Mouse (Mus musculus): ENCODE measurements around the gene Rpl31. TPM values are rescaled to one million over a fixed set of nuclear protein-coding genes. Genes with fewer than 3 reads are reported as not detected.

Gene Rpl31
- 379 and 502 TPM in 2 replicates for polyA plus RNA-seq (2015; fragmentation: Nextera tagmentation; extraction: Ambion mirVana)

DNA sequence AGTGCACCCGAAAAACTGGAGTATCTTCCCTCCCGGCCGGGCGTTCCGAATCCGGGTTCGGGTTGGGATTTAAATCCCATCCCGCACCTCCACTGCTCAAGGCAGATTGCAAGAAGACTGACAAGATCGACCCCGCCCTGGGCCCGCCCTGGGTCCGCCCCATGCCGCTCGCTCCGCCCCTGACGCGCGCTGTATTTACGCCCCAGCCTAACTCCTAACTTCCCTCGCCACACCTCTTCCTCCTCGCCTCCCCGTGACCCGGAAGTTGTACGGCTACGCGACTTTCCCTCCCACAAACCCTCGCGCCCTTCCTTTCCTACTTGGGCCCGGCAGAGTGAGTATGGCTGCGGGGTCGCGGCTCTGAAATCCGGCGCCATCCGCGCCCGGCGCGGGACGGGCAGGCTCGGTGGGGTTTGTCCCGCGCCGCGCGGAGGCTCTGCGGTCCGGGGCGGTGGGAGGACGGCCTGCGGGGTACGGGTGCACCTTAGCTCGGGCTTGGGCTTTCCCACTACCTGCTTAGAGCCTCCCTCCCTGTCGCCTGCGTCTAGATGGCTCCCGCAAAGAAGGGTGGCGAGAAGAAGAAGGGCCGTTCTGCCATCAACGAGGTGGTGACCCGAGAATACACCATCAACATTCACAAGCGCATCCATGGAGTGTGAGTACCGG is at the start of gene Rpl31:
TSS of gene Rpl31 (plus strand) at position 242 of the 666 bp plus-strand sequence.
- Histone ChIP-seq H3K4me2 (ENCODE audit: low read depth, low read length) (peak within 1 kb of the TSS; percentile 91), H3K27ac (ENCODE audit: low read length) (peak within 1 kb of the TSS; percentile 68), H3K9ac (ENCODE audit: low read length) (peak within 1 kb of the TSS; percentile 90), H3K27me3 (ENCODE audit: control insufficient read depth, insufficient read depth, low read length) (no peaks in the 10 kb centered on the region), H3K4me3 (replicated peaks; ENCODE audit: low read length) (peak within 1 kb of the TSS; percentile 67), H3K4me1 (ENCODE audit: control insufficient read depth, insufficient read depth, low read length) (peaks cover 16% of the 10 kb centered on the region), H3K36me3 (ENCODE audit: control insufficient read depth, insufficient read depth, low read length) (0 out of 2 replicates have a peak, but pooled peaks cover 4% of the 10 kb centered on the region), H3K9me3 (replicated peaks; ENCODE audit: control insufficient read depth, low read length) (no peaks in the 10 kb centered on the region)
- WGBS, result under 1% methylated on average over 62 of the region's 62 CpGs
- ATAC-seq (ENCODE audit: insufficient read depth, low FRiP score), result peak; percentile 99

DNA sequence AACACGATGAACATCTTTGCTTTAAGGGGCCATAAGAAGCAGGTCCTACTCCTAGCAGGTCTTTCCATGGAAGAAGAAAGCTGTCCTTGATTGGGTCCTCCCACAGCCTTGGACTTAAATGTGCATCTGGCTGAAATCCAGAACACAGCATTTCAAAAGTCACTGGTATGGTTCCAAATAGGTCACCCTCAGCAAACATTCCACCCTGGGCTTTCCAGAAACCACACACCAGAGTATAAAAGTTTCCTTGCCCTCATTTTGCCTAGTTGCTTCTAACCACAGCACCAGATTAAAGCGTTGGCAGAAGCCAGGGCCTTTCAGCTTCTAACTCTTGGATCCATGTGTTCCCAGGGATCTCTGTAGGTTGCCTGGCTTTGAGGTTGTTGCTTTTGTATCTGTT is 49.7 kb upstream of the Rpl31 start:
- no peak overlapping the region for H3K4me3 ChIP-seq (replicated peaks; ENCODE audit: low read length)
- no peaks in the 10 kb centered on the region for H3K36me3 ChIP-seq (ENCODE audit: control insufficient read depth, insufficient read depth, low read length)
- 75% methylated on average over 2 of the region's 2 CpGs for WGBS
- no peak overlapping the region for H3K4me2 ChIP-seq (ENCODE audit: low read depth, low read length)
- no peaks in the 10 kb centered on the region for H3K9me3 ChIP-seq (replicated peaks; ENCODE audit: control insufficient read depth, low read length)
- H3K9ac ChIP-seq (ENCODE audit: low read length), result no peak overlapping the region
- no peak for ATAC-seq (ENCODE audit: insufficient read depth, low FRiP score)
- H3K4me1 ChIP-seq (ENCODE audit: control insufficient read depth, insufficient read depth, low read length), result 0 out of 2 replicates have a peak, but pooled peaks cover 5% of the 10 kb centered on the region
- no peaks in the 10 kb centered on the region for H3K27me3 ChIP-seq (ENCODE audit: control insufficient read depth, insufficient read depth, low read length)
- no peak overlapping the region for H3K27ac ChIP-seq (ENCODE audit: low read length)

DNA sequence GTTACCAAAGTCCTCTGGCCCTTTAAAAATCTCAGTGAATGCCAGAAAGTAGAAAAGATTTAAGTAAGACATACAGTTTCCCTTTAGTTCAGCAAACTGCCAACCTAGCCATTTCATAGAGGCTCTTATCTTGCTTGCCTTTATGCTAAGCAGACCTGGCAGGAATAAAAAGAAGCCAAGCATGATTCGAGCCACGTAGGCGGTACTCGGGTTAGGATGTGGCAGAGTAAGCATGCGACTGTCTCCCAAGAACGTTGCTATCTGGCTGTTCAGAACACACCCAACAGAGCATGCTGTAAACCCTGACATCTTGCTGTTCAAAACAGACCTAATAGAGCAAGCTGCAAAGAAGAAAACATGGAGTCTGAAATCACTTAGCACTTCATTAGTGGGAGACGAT is 48.8 kb upstream of the Rpl31 start:
- Histone ChIP-seq H3K4me3 (replicated peaks; ENCODE audit: low read length) (no peak overlapping the region), H3K36me3 (ENCODE audit: control insufficient read depth, insufficient read depth, low read length) (no peaks in the 10 kb centered on the region), H3K27ac (ENCODE audit: low read length) (no peak overlapping the region), H3K9me3 (replicated peaks; ENCODE audit: control insufficient read depth, low read length) (no peaks in the 10 kb centered on the region), H3K9ac (ENCODE audit: low read length) (no peak overlapping the region), H3K27me3 (ENCODE audit: control insufficient read depth, insufficient read depth, low read length) (no peaks in the 10 kb centered on the region), H3K4me1 (ENCODE audit: control insufficient read depth, insufficient read depth, low read length) (0 out of 2 replicates have a peak, but pooled peaks cover 5% of the 10 kb centered on the region), H3K4me2 (ENCODE audit: low read depth, low read length) (no peak overlapping the region)
- 64% methylated on average over 7 of the region's 7 CpGs for WGBS
- ATAC-seq (ENCODE audit: insufficient read depth, low FRiP score), result no peak

DNA sequence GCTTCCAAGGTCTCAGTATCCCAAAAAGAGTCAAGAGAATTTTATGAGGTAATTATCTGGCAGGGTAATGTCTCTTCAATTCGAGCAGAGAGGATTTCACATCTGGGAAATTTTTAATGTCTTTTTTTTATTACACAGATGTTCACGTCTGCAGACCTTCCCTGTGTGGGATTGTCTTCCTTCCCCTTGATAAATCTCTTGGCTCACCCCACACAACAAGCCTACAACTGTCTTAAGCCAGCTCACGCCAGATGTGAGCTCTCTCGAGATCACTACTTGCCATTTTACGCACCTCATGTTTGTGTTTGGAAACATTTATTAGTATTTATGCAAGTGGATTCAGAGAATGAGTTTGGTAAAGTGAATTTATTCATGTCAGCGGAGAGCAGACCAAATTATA is 45.7 kb upstream of the Rpl31 start:
- Histone ChIP-seq H3K4me3 (replicated peaks; ENCODE audit: low read length) (no peak overlapping the region), H3K27me3 (ENCODE audit: control insufficient read depth, insufficient read depth, low read length) (no peaks in the 10 kb centered on the region), H3K36me3 (ENCODE audit: control insufficient read depth, insufficient read depth, low read length) (no peaks in the 10 kb centered on the region), H3K4me1 (ENCODE audit: control insufficient read depth, insufficient read depth, low read length) (0 out of 2 replicates have a peak, but pooled peaks cover 5% of the 10 kb centered on the region), H3K9me3 (replicated peaks; ENCODE audit: control insufficient read depth, low read length) (no peaks in the 10 kb centered on the region), H3K4me2 (ENCODE audit: low read depth, low read length) (no peak overlapping the region), H3K27ac (ENCODE audit: low read length) (no peak overlapping the region), H3K9ac (ENCODE audit: low read length) (no peak overlapping the region)
- no peak for ATAC-seq (ENCODE audit: insufficient read depth, low FRiP score)
- WGBS, result 54% methylated on average over 6 of the region's 6 CpGs

DNA sequence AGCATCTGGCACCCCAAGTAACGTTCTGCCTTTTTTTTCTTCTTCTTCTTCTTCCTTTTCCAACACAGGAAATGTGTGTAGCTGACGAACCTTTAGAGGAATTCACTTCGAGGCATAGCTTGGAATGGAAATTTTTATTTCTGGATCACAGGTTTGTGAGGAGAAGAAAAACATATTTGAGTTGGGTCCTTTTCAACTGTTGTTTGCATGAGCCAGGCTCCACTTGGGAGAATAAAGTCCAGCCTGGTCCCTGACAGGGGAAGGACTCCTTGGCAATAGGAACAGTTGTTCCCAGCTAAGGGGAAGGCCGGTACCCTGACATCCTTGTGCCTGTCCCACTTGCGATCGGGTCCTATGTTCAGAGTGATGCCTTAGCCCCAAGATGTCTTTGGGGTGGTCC is 42.4 kb upstream of the Rpl31 start:
- H3K4me2 ChIP-seq (ENCODE audit: low read depth, low read length), result no peak overlapping the region
- no peaks in the 10 kb centered on the region for H3K4me1 ChIP-seq (ENCODE audit: control insufficient read depth, insufficient read depth, low read length)
- no peak overlapping the region for H3K9ac ChIP-seq (ENCODE audit: low read length)
- H3K4me3 ChIP-seq (replicated peaks; ENCODE audit: low read length), result no peak overlapping the region
- no peaks in the 10 kb centered on the region for H3K9me3 ChIP-seq (replicated peaks; ENCODE audit: control insufficient read depth, low read length)
- H3K27ac ChIP-seq (ENCODE audit: low read length), result no peak overlapping the region
- H3K27me3 ChIP-seq (ENCODE audit: control insufficient read depth, insufficient read depth, low read length), result no peaks in the 10 kb centered on the region
- 86% methylated on average over 6 of the region's 6 CpGs for WGBS
- no peaks in the 10 kb centered on the region for H3K36me3 ChIP-seq (ENCODE audit: control insufficient read depth, insufficient read depth, low read length)
- ATAC-seq (ENCODE audit: insufficient read depth, low FRiP score), result no peak

DNA sequence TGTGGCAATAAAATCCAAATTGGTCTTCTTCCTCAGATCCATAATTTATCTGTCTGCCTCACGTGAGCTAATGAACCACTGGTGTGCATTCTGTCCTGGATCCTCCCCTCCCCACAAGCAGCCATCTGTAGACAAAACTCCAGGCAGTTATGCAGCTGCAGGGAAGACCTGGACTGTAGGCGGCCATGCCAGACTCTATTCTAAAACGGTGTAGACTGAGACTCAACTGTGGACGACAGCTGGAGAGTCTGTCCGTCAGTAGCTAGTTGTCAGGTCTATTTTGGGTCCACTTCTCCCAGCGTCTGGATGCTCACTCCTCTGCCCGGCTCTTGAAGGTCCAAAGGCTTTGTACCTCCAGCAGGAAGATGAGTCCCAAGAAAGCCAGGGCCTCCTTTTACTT is 40.1 kb upstream of the Rpl31 start:
- no peaks in the 10 kb centered on the region for H3K36me3 ChIP-seq (ENCODE audit: control insufficient read depth, insufficient read depth, low read length)
- H3K9me3 ChIP-seq (replicated peaks; ENCODE audit: control insufficient read depth, low read length), result no peaks in the 10 kb centered on the region
- no peak overlapping the region for H3K4me3 ChIP-seq (replicated peaks; ENCODE audit: low read length)
- no peak for ATAC-seq (ENCODE audit: insufficient read depth, low FRiP score)
- H3K27ac ChIP-seq (ENCODE audit: low read length), result no peak overlapping the region
- H3K27me3 ChIP-seq (ENCODE audit: control insufficient read depth, insufficient read depth, low read length), result no peaks in the 10 kb centered on the region
- H3K4me1 ChIP-seq (ENCODE audit: control insufficient read depth, insufficient read depth, low read length), result no peaks in the 10 kb centered on the region
- H3K4me2 ChIP-seq (ENCODE audit: low read depth, low read length), result no peak overlapping the region
- H3K9ac ChIP-seq (ENCODE audit: low read length), result no peak overlapping the region
- WGBS, result 79% methylated on average over 7 of the region's 7 CpGs

DNA sequence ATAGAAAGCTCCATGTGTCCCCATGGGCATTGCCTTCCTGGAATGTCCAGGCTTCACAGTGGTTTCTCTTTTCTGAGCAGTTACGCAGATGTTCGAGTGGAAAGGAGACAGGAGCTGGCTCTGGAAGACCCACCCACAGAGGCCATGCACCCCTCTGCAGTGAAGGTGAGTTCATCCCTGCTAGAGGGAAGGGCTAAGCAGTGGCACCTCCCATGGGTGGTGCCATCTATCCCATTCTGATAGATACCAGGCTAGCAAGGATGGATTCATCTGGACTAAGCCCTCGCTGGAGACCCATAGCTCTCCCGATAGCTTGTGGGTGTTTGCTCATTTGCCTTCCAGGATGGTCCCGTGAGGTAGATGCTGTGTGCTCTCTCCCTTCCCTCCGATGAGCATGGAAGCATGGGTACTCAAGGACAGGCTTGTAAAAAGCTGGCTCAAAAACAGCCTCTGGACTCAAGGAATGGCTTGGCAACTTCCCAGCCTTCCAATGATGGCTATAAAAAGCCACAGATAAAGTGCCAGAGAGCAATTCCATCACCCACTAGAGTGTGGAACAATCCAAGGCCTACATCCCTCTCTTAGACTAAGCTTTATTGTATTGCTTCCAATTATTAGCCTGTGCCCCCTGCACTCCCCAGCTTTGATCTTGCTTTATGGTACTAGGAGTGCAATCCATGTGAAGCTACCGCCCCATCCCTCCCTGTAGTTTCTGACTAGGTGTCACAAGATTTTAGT is 36.6 kb upstream of the Rpl31 start:
- H3K4me1 ChIP-seq (ENCODE audit: control insufficient read depth, insufficient read depth, low read length), result no peaks in the 10 kb centered on the region
- H3K9me3 ChIP-seq (replicated peaks; ENCODE audit: control insufficient read depth, low read length), result no peaks in the 10 kb centered on the region
- no peak overlapping the region for H3K4me2 ChIP-seq (ENCODE audit: low read depth, low read length)
- no peak for ATAC-seq (ENCODE audit: insufficient read depth, low FRiP score)
- no peaks in the 10 kb centered on the region for H3K36me3 ChIP-seq (ENCODE audit: control insufficient read depth, insufficient read depth, low read length)
- no peaks in the 10 kb centered on the region for H3K27me3 ChIP-seq (ENCODE audit: control insufficient read depth, insufficient read depth, low read length)
- H3K27ac ChIP-seq (ENCODE audit: low read length), result no peak overlapping the region
- H3K9ac ChIP-seq (ENCODE audit: low read length), result no peak overlapping the region
- no peak overlapping the region for H3K4me3 ChIP-seq (replicated peaks; ENCODE audit: low read length)
- 90% methylated on average over 7 of the region's 7 CpGs for WGBS

DNA sequence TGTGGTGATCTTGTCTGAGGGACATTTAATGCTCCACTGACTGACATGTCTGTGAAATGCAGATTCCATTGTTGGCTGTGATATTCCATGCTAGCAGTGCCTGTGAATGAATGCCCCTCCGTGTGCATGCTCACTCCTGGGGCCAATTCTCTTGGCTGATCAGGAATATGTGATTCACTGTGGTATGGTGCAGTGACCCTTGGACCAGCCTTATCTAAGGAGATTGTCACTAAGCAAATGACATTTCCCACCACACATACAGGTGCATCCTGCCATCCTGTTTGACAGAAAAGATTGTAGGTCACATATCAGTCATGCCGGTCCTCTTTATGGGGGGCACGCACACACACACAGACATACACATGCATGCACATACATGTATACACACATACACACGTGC is 35.2 kb upstream of the Rpl31 start:
- no peak overlapping the region for H3K4me3 ChIP-seq (replicated peaks; ENCODE audit: low read length)
- no peaks in the 10 kb centered on the region for H3K9me3 ChIP-seq (replicated peaks; ENCODE audit: control insufficient read depth, low read length)
- no peaks in the 10 kb centered on the region for H3K4me1 ChIP-seq (ENCODE audit: control insufficient read depth, insufficient read depth, low read length)
- 78% methylated on average over 4 of the region's 4 CpGs for WGBS
- ATAC-seq (ENCODE audit: insufficient read depth, low FRiP score), result no peak
- no peak overlapping the region for H3K4me2 ChIP-seq (ENCODE audit: low read depth, low read length)
- H3K27me3 ChIP-seq (ENCODE audit: control insufficient read depth, insufficient read depth, low read length), result no peaks in the 10 kb centered on the region
- no peaks in the 10 kb centered on the region for H3K36me3 ChIP-seq (ENCODE audit: control insufficient read depth, insufficient read depth, low read length)
- no peak overlapping the region for H3K27ac ChIP-seq (ENCODE audit: low read length)
- no peak overlapping the region for H3K9ac ChIP-seq (ENCODE audit: low read length)

DNA sequence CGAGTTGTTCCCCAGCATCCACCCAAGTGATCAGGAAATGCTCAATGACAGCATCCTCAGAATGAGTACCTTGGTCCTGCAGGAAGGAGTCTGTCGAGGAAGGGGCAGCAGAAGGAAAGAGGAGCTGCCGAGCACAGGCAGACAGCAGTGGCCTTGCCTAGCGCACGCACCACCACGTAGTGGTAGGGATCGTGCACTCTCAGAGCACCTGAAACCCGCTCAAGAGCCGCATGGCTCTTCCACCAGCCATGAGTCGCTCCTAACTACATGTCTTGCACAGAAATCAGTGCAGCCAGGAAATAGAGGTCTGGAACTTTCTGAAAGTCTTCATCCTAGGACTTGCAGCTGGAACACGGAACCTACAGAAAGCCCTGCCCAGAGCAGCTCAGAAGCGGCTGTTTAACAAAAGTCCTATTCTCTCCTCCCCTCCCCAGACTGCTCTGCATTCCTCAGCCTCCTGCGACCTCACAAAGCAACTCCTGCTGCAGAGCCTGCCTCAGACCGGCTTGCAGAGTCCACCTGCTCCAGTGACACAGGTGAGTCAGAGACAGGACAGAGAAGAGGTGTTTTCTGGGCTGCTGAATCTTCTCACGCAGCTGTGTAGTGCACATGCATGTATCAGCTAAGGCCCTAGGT is 32.0 kb upstream of the Rpl31 start:
- Histone ChIP-seq H3K9me3 (replicated peaks; ENCODE audit: control insufficient read depth, low read length) (no peaks in the 10 kb centered on the region), H3K4me2 (ENCODE audit: low read depth, low read length) (no peak overlapping the region)
- 26% methylated on average over 15 of the region's 15 CpGs for WGBS

More for the DNA sequence above, 32.0 kb upstream of the Rpl31 start:
- no peak overlapping the region; the same call in 1 of the 2 replicates for H3K9ac ChIP-seq (ENCODE audit: low read length)
- H3K27ac ChIP-seq (ENCODE audit: low read length), result no peak overlapping the region
- ATAC-seq (ENCODE audit: insufficient read depth, low FRiP score), result no peak
- H3K4me1 ChIP-seq (ENCODE audit: control insufficient read depth, insufficient read depth, low read length), result no peaks in the 10 kb centered on the region
- H3K27me3 ChIP-seq (ENCODE audit: control insufficient read depth, insufficient read depth, low read length), result no peaks in the 10 kb centered on the region
- no peak overlapping the region for H3K4me3 ChIP-seq (replicated peaks; ENCODE audit: low read length)
- H3K36me3 ChIP-seq (ENCODE audit: control insufficient read depth, insufficient read depth, low read length), result no peaks in the 10 kb centered on the region
